ENCODE assay signal across 27 mouse cellular contexts in the genomic region with DNA sequence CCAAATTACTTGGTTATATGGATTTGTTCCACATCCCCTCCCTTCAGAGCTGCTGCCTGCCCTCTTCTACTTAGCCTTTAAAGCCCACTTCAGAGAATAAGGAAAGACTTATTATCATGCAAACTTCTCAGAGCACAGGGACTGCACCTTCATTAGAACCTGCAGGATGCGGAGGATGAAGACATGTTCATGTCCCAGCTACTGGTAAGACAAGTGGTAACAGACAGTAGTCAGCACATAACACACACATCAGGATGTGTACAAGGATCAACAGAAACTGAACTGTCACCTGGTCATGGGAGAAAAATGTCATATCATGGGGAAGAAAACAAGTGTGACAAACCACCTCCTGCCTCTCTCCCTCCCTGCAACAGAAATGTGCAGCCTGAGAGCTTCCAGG. TPM values are rescaled to one million over a fixed set of nuclear protein-coding genes. Genes with fewer than 3 reads are reported as not detected.
DNase-seq lines count a peak whose midpoint lies in the region; ATAC-seq and TF ChIP-seq lines count a peak whose summit lies in the region.
"Had no signal": no experiment of that assay in that cellular context is flagged by ENCODE, and none has a peak within 500 bp of the region (broad histone marks: within the 10 kb centered on the region; RNA-seq: fewer than 3 reads in every experiment).

No protein-coding gene starts in this region.

- no peak overlapping the region for H3K9ac ChIP-seq in hindbrain, embryonic 14.5 days
- H3K9ac ChIP-seq: embryonic facial prominence, embryonic 13.5 days; embryonic facial prominence, embryonic 15.5 days; forebrain, embryonic 12.5 days had no signal

- no peak overlapping the region for H3K4me3 ChIP-seq in layer of hippocampus, adult 2 months
- no peak overlapping the region for H3K4me3 ChIP-seq in hindbrain, embryonic 14.5 days (replicated peaks; ENCODE audit: low read length)
- H3K4me3 ChIP-seq: embryonic facial prominence, embryonic 13.5 days; embryonic facial prominence, embryonic 15.5 days; erythroblast, embryonic 14.5 days; forebrain, embryonic 10.5 days; forebrain, embryonic 12.5 days had no signal

- H3K27me3 ChIP-seq in hindbrain, embryonic 14.5 days (ENCODE audit: control insufficient read depth, insufficient read depth, low read length), result no peaks in the 10 kb centered on the region
- H3K27me3 ChIP-seq: CH12.LX; embryonic facial prominence, embryonic 13.5 days; embryonic facial prominence, embryonic 15.5 days; forebrain, embryonic 12.5 days; Patski had no signal

- no peaks in the 10 kb centered on the region for H3K9me3 ChIP-seq in hindbrain, embryonic 14.5 days (ENCODE audit: control insufficient read depth, low read length)
- H3K9me3 ChIP-seq: embryonic facial prominence, embryonic 13.5 days; embryonic facial prominence, embryonic 15.5 days; forebrain, embryonic 10.5 days; forebrain, embryonic 12.5 days; G1E had no signal

- WGBS in hindbrain, embryonic 14.5 days, result 94% methylated on average over 1 of the region's 1 CpGs

- no peak overlapping the region for H3K4me2 ChIP-seq in hindbrain, embryonic 14.5 days (replicated peaks)
- H3K4me2 ChIP-seq: embryonic facial prominence, embryonic 13.5 days; embryonic facial prominence, embryonic 15.5 days; forebrain, embryonic 12.5 days had no signal

- H3K4me1 ChIP-seq in hindbrain, embryonic 14.5 days (replicated peaks; ENCODE audit: control insufficient read depth, insufficient read depth, low read length), result peaks cover 9% of the 10 kb centered on the region; the same call in 1 of the 2 replicates

- no peak for DNase-seq in layer of hippocampus, adult 2 months (ENCODE audit: low spot score in 2 of 2)
- DNase-seq in layer of hippocampus, adult 9-10 months (ENCODE audit: low spot score), result no peak
- DNase-seq in layer of hippocampus, adult 11-12 months (ENCODE audit: low spot score), result no peak
- DNase-seq in hindbrain, embryonic 14.5 days (ENCODE audit: low spot score), result no peak
- DNase-seq: adrenal gland, adult 2 months; adrenal gland, postnatal 10 days; adrenal gland, postnatal 25 days; B cell, adult 2 months; cerebellum, adult 11 months; cerebellum, adult 18-20 months; cerebellum, adult 8-10 months; cerebellum, adult 9-11 months; cerebellum, postnatal 14 days; cerebellum, postnatal 36 days; embryo, embryonic 11 days had no signal

- no peak for TF ChIP-seq CTCF in layer of hippocampus, adult 2 months (conservative IDR thresholded peaks at IDR 0.05)

- ATAC-seq in activated CD4-positive, CD25-positive, alpha-beta regulatory T cell, adult 4 months, result peak; percentile 63
- peak; percentile 83 for ATAC-seq in inflammation-experienced regulatory T-cells, adult 6 months
- no peak for ATAC-seq in hindbrain, embryonic 14.5 days (ENCODE audit: low FRiP score)
- ATAC-seq: forebrain, embryonic 14.5 days; forebrain, embryonic 16.5 days; Patski had no signal

- H3K36me3 ChIP-seq in hindbrain, embryonic 14.5 days (replicated peaks; ENCODE audit: control insufficient read depth, insufficient read depth), result no peaks in the 10 kb centered on the region
- H3K36me3 ChIP-seq: embryonic facial prominence, embryonic 15.5 days had no signal

- H3K27ac ChIP-seq in layer of hippocampus, adult 2 months, result peak overlapping the region; percentile 39; the same call in 1 of the 2 replicates
- no peak overlapping the region for H3K27ac ChIP-seq in hindbrain, embryonic 14.5 days
- H3K27ac ChIP-seq: embryonic facial prominence, embryonic 13.5 days; embryonic facial prominence, embryonic 15.5 days; forebrain, embryonic 10.5 days; forebrain, embryonic 12.5 days had no signal

RNA-seq across cellular contexts. Expression of a gene that starts 31.6 kb away (rescaled TPM):
- 100 to 1,000 TPM in 1 of 2 experiments, 10 to 100 TPM in 1; 97.2 to 106 TPM for total RNA-seq in layer of hippocampus, adult 2 months (2021)
- polyA plus RNA-seq in activated CD4-positive, CD25-positive, alpha-beta regulatory T cell, adult 4 months (2017; shearing (Covaris generic)), result 10 to 100 TPM; 46.3 to 62.1 TPM
- 10 to 100 TPM; 42.9 to 75.8 (median 72.7) TPM for polyA plus RNA-seq in inflammation-experienced regulatory T-cells, adult 6 months (2017; shearing (Covaris generic))
- 26.9 and 27.5 TPM in 2 replicates for polyA plus RNA-seq in hindbrain, embryonic 14.5 days (2014; fragmentation: Nextera tagmentation; extraction: Ambion mirVana)
